Mouse (Mus musculus): ENCODE results near the gene St5. TPM values are rescaled to one million over a fixed set of nuclear protein-coding genes. Genes with fewer than 3 reads are reported as not detected.

Gene St5
- polyA plus RNA-seq, 1 experiment from 2014 or later: 43.2 TPM

DNA sequence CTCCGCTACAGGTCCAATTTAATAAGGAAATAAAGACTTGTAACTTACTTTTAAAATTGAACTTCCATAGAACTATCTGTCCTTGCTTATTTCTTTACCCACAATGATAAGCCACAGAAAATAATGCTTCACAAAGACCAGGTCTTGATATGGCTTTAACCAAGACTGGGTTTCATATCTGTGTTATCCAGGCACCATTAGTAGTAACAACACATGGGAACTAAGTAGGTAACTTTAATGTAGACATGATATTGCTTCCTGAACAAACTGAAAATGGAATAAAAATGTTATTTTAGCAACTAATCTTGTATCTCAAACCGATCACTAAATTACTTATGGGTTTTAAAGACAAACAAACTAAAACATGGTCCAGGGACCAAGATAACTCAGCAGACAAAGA, 44.1 kb downstream of the St5 start:
- H3K9ac ChIP-seq (ENCODE audit: low read length): no peak overlapping the region
- WGBS: 88% methylated on average over 2 of the region's 2 CpGs
- H3K27ac ChIP-seq (ENCODE audit: low read length): no peak overlapping the region
- no peaks in the 10 kb centered on the region for H3K36me3 ChIP-seq (ENCODE audit: control insufficient read depth, insufficient read depth)
- no peak for ATAC-seq (replicated peaks; ENCODE audit: extremely low read depth, insufficient read depth, low FRiP score)
- H3K4me1 ChIP-seq (ENCODE audit: control insufficient read depth, insufficient read depth, low read length): peaks cover 8% of the 10 kb centered on the region; the same call in 1 of the 2 replicates
- no peaks in the 10 kb centered on the region for H3K9me3 ChIP-seq (replicated peaks; ENCODE audit: control insufficient read depth, low read length)
- H3K27me3 ChIP-seq (ENCODE audit: control insufficient read depth, insufficient read depth, low read length): no peaks in the 10 kb centered on the region
- H3K4me2 ChIP-seq (ENCODE audit: low read depth, low read length): no peak overlapping the region
- no peak overlapping the region for H3K4me3 ChIP-seq (ENCODE audit: low read length)

DNA sequence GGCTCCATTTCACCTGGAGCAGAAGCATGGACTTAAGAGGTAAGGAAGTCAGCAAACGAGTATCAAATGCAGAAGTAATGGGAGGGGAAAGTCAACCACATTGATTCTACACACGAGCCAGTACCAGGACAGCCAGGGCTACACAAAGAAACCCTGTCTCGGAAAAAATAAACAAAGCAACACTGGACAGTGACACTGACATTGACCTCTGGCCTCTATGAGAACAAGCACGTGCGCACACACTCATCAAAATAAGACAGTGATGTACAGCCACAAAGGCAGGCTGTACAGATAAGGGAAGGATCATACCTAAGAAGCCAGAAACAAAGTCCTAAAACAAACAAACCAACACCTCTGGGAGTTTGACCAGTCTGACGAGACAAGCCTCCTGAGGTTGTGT, 45.5 kb downstream of the St5 start:
- no peak for ATAC-seq (replicated peaks; ENCODE audit: extremely low read depth, insufficient read depth, low FRiP score)
- 45% methylated on average over 6 of the region's 6 CpGs for WGBS
- no peaks in the 10 kb centered on the region for H3K27me3 ChIP-seq (ENCODE audit: control insufficient read depth, insufficient read depth, low read length)

GRCm38 (mm10) chr7:109654871-109655270, 48.5 kb downstream of the St5 start:
- Histone ChIP-seq H3K4me2 (ENCODE audit: low read depth, low read length) (no peak overlapping the region), H3K9me3 (replicated peaks; ENCODE audit: control insufficient read depth, low read length) (no peaks in the 10 kb centered on the region), H3K9ac (ENCODE audit: low read length) (no peak overlapping the region), H3K4me1 (ENCODE audit: control insufficient read depth, insufficient read depth, low read length) (peaks cover 8% of the 10 kb centered on the region), H3K27ac (ENCODE audit: low read length) (no peak overlapping the region), H3K27me3 (ENCODE audit: control insufficient read depth, insufficient read depth, low read length) (no peaks in the 10 kb centered on the region), H3K4me3 (ENCODE audit: low read length) (no peak overlapping the region), H3K36me3 (ENCODE audit: control insufficient read depth, insufficient read depth) (no peaks in the 10 kb centered on the region)
- WGBS: 63% methylated on average over 5 of the region's 5 CpGs
- no peak for ATAC-seq (replicated peaks; ENCODE audit: extremely low read depth, insufficient read depth, low FRiP score)

More for the DNA sequence above, 45.5 kb downstream of the St5 start:
- H3K27ac ChIP-seq (ENCODE audit: low read length): no peak overlapping the region
- no peak overlapping the region for H3K4me3 ChIP-seq (ENCODE audit: low read length)
- no peaks in the 10 kb centered on the region for H3K36me3 ChIP-seq (ENCODE audit: control insufficient read depth, insufficient read depth)
- no peaks in the 10 kb centered on the region for H3K9me3 ChIP-seq (replicated peaks; ENCODE audit: control insufficient read depth, low read length)
- H3K4me2 ChIP-seq (ENCODE audit: low read depth, low read length): no peak overlapping the region
- H3K9ac ChIP-seq (ENCODE audit: low read length): no peak overlapping the region
- H3K4me1 ChIP-seq (ENCODE audit: control insufficient read depth, insufficient read depth, low read length): peaks cover 8% of the 10 kb centered on the region; the same call in 1 of the 2 replicates

DNA sequence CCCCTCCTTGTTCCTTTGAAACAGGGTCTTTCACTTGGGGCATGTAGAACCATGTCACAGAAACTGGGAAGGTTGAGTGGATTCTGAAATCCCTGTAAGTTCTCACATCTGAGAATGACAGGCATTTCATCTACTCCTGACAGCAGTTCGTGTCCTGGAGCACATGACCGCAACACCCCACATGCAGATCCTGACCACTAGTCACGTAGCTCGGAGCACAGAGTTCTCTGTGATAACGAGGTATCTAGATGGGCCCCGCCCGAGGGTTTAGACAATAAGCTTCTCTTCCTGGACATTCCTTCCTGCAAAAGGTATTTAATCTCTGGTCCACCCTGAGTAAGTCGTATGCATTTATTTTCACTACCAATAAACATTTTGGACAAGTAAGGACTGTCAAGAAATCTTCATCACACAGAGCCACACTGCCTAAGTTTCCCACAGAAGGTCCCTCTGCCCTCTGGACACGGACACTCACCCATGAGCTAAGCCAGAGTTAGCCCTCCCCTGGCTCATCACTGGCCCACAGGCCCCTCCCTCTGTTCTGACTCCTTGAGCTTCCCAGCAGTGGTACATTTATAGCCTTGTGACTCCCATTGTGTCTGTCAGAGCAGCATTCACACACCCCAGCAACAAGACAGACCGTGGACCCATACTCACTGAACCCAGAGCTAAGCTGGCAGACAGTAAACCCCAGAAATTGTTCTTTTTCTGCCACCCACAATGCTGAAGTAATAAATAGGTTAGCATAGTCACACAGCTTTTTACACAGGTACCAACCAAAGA, 54.4 kb downstream of the St5 start:
- Histone ChIP-seq H3K36me3 (ENCODE audit: control insufficient read depth, insufficient read depth) (no peaks in the 10 kb centered on the region), H3K4me1 (ENCODE audit: control insufficient read depth, insufficient read depth, low read length) (peaks cover 25% of the 10 kb centered on the region), H3K27me3 (ENCODE audit: control insufficient read depth, insufficient read depth, low read length) (no peaks in the 10 kb centered on the region), H3K4me2 (ENCODE audit: low read depth, low read length) (peak overlapping the region; percentile 48), H3K9me3 (replicated peaks; ENCODE audit: control insufficient read depth, low read length) (no peaks in the 10 kb centered on the region), H3K27ac (ENCODE audit: low read length) (peak overlapping the region; percentile 81), H3K4me3 (ENCODE audit: low read length) (no peak overlapping the region; the same call in 1 of the 2 replicates), H3K9ac (ENCODE audit: low read length) (peak overlapping the region; percentile 41)
- ATAC-seq (replicated peaks; ENCODE audit: extremely low read depth, insufficient read depth, low FRiP score): peak; percentile 89
- WGBS: 43% methylated on average over 10 of the region's 10 CpGs

- Histone ChIP-seq H3K9me3 (replicated peaks; ENCODE audit: control insufficient read depth, low read length) (no peaks in the 10 kb centered on the region), H3K4me3 (ENCODE audit: low read length) (no peak overlapping the region), H3K9ac (ENCODE audit: low read length) (no peak overlapping the region), H3K36me3 (ENCODE audit: control insufficient read depth, insufficient read depth) (no peaks in the 10 kb centered on the region; the same call in 1 of the 2 replicates), H3K27ac (ENCODE audit: low read length) (no peak overlapping the region), H3K4me1 (ENCODE audit: control insufficient read depth, insufficient read depth, low read length) (peaks cover 31% of the 10 kb centered on the region), H3K4me2 (ENCODE audit: low read depth, low read length) (no peak overlapping the region), H3K27me3 (ENCODE audit: control insufficient read depth, insufficient read depth, low read length) (no peaks in the 10 kb centered on the region)
- ATAC-seq (replicated peaks; ENCODE audit: extremely low read depth, insufficient read depth, low FRiP score): no peak
- WGBS: 45% methylated on average over 3 of the region's 3 CpGs
These were observed 56.8 kb downstream of the St5 start for GRCm38 (mm10) chr7:109646574-109646973.

GRCm38 (mm10) chr7:109643305-109643994, 60.0 kb downstream of the St5 start:
- no peaks in the 10 kb centered on the region for H3K27me3 ChIP-seq (ENCODE audit: control insufficient read depth, insufficient read depth, low read length)
- no peak overlapping the region for H3K4me2 ChIP-seq (ENCODE audit: low read depth, low read length)
- H3K4me1 ChIP-seq (ENCODE audit: control insufficient read depth, insufficient read depth, low read length): peaks cover 19% of the 10 kb centered on the region
- no peak overlapping the region for H3K27ac ChIP-seq (ENCODE audit: low read length)
- no peak overlapping the region for H3K4me3 ChIP-seq (ENCODE audit: low read length)
- H3K9me3 ChIP-seq (replicated peaks; ENCODE audit: control insufficient read depth, low read length): no peaks in the 10 kb centered on the region
- H3K9ac ChIP-seq (ENCODE audit: low read length): no peak overlapping the region
- WGBS: 95% methylated on average over 18 of the region's 18 CpGs
- no peaks in the 10 kb centered on the region; the same call in 1 of the 2 replicates for H3K36me3 ChIP-seq (ENCODE audit: control insufficient read depth, insufficient read depth)
- no peak for ATAC-seq (replicated peaks; ENCODE audit: extremely low read depth, insufficient read depth, low FRiP score)

DNA sequence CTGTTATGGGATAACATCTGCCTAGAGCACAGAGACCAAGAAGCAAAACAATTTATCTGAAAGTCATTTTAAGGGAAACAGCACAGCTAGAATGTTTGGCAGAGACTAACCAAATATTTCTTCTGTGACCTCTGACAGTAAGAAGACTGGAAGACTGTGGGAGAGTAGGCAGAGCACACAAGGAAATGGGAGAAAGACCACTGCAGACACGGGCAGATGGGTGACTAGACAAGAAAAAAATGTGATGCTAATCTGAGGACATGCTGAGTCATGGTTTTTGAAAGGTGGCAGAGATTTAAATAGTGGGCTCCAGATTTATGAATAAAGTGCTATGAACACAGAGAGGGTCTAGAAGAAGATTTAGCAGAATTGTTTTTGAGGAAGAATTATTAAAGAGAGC, 61.4 kb downstream of the St5 start:
- no peak overlapping the region for H3K27ac ChIP-seq (ENCODE audit: low read length)
- H3K4me3 ChIP-seq (ENCODE audit: low read length): no peak overlapping the region
- H3K4me1 ChIP-seq (ENCODE audit: control insufficient read depth, insufficient read depth, low read length): peaks cover 27% of the 10 kb centered on the region
- WGBS: 23% methylated on average over 1 of the region's 1 CpGs
- no peak overlapping the region for H3K9ac ChIP-seq (ENCODE audit: low read length)
- no peak overlapping the region for H3K4me2 ChIP-seq (ENCODE audit: low read depth, low read length)
- no peaks in the 10 kb centered on the region for H3K27me3 ChIP-seq (ENCODE audit: control insufficient read depth, insufficient read depth, low read length)
- H3K36me3 ChIP-seq (ENCODE audit: control insufficient read depth, insufficient read depth): no peaks in the 10 kb centered on the region; the same call in 1 of the 2 replicates
- H3K9me3 ChIP-seq (replicated peaks; ENCODE audit: control insufficient read depth, low read length): no peaks in the 10 kb centered on the region
- ATAC-seq (replicated peaks; ENCODE audit: extremely low read depth, insufficient read depth, low FRiP score): no peak

- ATAC-seq (replicated peaks; ENCODE audit: extremely low read depth, insufficient read depth, low FRiP score): no peak
- H3K9me3 ChIP-seq (replicated peaks; ENCODE audit: control insufficient read depth, low read length): no peaks in the 10 kb centered on the region
- H3K4me1 ChIP-seq (ENCODE audit: control insufficient read depth, insufficient read depth, low read length): peaks cover 21% of the 10 kb centered on the region
- H3K9ac ChIP-seq (ENCODE audit: low read length): no peak overlapping the region
- WGBS: 74% methylated on average over 8 of the region's 8 CpGs
- H3K27me3 ChIP-seq (ENCODE audit: control insufficient read depth, insufficient read depth, low read length): no peaks in the 10 kb centered on the region
- no peak overlapping the region for H3K4me2 ChIP-seq (ENCODE audit: low read depth, low read length)
- H3K36me3 ChIP-seq (ENCODE audit: control insufficient read depth, insufficient read depth): no peaks in the 10 kb centered on the region; the same call in 1 of the 2 replicates
- no peak overlapping the region for H3K4me3 ChIP-seq (ENCODE audit: low read length)
- H3K27ac ChIP-seq (ENCODE audit: low read length): no peak overlapping the region
These were observed 62.3 kb downstream of the St5 start for GRCm38 (mm10) chr7:109641102-109641501.

DNA sequence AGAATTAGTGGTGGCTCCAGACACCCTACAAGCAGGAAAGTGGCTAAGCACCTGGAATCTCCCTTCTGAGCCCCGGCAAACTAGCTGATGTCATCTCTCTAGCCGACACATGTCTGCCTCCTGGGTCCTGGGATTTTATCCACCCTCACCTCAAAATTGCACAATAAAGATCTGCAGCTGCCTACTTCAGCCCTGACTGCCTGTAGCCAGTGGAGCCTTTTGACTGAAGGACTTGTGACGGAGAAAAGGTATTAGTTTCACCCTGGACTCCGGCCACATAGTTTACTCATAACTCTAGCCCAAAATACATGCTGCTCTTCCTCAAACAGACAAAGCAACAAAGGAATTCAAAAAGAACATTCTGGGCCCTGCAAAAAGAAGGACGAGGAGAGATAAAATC, 66.0 kb downstream of the St5 start:
- no peak overlapping the region for H3K4me2 ChIP-seq (ENCODE audit: low read depth, low read length)
- ATAC-seq (replicated peaks; ENCODE audit: extremely low read depth, insufficient read depth, low FRiP score): no peak
- WGBS: 37% methylated on average over 5 of the region's 5 CpGs
- no peaks in the 10 kb centered on the region for H3K27me3 ChIP-seq (ENCODE audit: control insufficient read depth, insufficient read depth, low read length)
- H3K9ac ChIP-seq (ENCODE audit: low read length): no peak overlapping the region
- H3K27ac ChIP-seq (ENCODE audit: low read length): peak overlapping the region; percentile 45
- H3K4me3 ChIP-seq (ENCODE audit: low read length): no peak overlapping the region
- peaks cover 21% of the 10 kb centered on the region for H3K4me1 ChIP-seq (ENCODE audit: control insufficient read depth, insufficient read depth, low read length)
- H3K9me3 ChIP-seq (replicated peaks; ENCODE audit: control insufficient read depth, low read length): no peaks in the 10 kb centered on the region
- H3K36me3 ChIP-seq (ENCODE audit: control insufficient read depth, insufficient read depth): no peaks in the 10 kb centered on the region

All from heart, embryonic 16.5 days (tissue).